In the genomic region with DNA sequence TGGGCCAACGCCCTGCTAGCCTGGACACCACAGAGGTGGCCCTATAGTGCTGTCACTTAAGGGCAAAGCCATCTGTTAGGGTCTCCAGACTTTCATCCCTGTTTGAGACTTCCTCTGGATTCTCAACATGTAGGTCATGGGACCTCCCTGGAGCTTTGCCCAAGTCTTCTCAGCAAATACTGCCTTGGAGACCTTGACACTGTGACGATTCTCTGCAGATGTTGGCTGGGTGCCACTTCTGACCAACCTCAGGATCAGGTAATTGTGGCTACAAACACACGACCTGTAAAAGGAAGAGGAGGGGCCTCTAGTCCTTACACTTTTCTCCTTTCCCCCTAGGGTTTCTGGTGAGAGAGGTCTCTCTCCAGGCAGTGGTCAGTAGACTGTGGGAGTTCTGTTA, we compare ENCODE assay signal across 15 mouse cellular contexts.
"Had no signal": no experiment of that assay in that cellular context is flagged by ENCODE, and none has a peak within 500 bp of the region (broad histone marks: within the 10 kb centered on the region; RNA-seq: fewer than 3 reads in every experiment).

No protein-coding gene starts in this region.

- H3K4me1 ChIP-seq: limb, embryonic 12.5 days; limb, embryonic 15.5 days had no signal

- H3K4me2 ChIP-seq: limb, embryonic 12.5 days; limb, embryonic 15.5 days; liver, embryonic 11.5 days; lung, embryonic 14.5 days had no signal

- H3K9me3 ChIP-seq: limb, embryonic 12.5 days; limb, embryonic 15.5 days had no signal

- DNase-seq: left cerebral cortex, postnatal 4 days; liver, postnatal 0 days; lung, embryonic 14.5 days; midbrain, embryonic 14.5 days; thymus, adult 18-20 months; thymus, postnatal 36 days had no signal

- H3K27ac ChIP-seq: kidney, postnatal 0 days; limb, embryonic 12.5 days; limb, embryonic 15.5 days; liver, embryonic 14.5 days; macrophage had no signal

- ATAC-seq: inflammation-experienced regulatory T-cells, adult 6 months; intestine, embryonic 16.5 days; liver, postnatal 0 days; lung, postnatal 0 days had no signal

- H3K27me3 ChIP-seq: limb, embryonic 12.5 days; limb, embryonic 15.5 days had no signal

- H3K4me3 ChIP-seq: limb, embryonic 12.5 days; limb, embryonic 15.5 days had no signal

- H3K9ac ChIP-seq: limb, embryonic 12.5 days; limb, embryonic 15.5 days; liver, embryonic 14.5 days; liver, postnatal 0 days; lung, embryonic 14.5 days had no signal

- H3K36me3 ChIP-seq: limb, embryonic 12.5 days; limb, embryonic 15.5 days had no signal
